Mouse (Mus musculus) myocyte (in vitro differentiated cells): Measurements from ENCODE around the gene Rnf41. TPM values are rescaled to one million over a fixed set of nuclear protein-coding genes. Genes with fewer than 3 reads are reported as not detected.

Source experiments
- H3K27me3 ChIP-seq: one replicate; pipeline ENCODE4 v1.6.1; 2011; ENCODE audit not compliant: control insufficient read depth, insufficient read depth, insufficient read length
- H3K36me3 ChIP-seq: one replicate; pipeline ENCODE4 v1.6.1; 2011; ENCODE audit not compliant: control insufficient read depth, insufficient read depth
- H3K4me2 ChIP-seq: one replicate; pipeline ENCODE4 v1.6.1; 2011; ENCODE audit warnings: low read depth, control low read depth
- H3K4me3 ChIP-seq: one replicate; pipeline ENCODE4 v1.5.1; 2011; ENCODE audit warnings: mild to moderate bottlenecking, control low read depth, moderate library complexity
- H3K79me2 ChIP-seq: one replicate; pipeline ENCODE4 v1.6.1; 2011; ENCODE audit not compliant: control insufficient read depth, insufficient read depth
- H3ac ChIP-seq: one replicate; pipeline ENCODE4 v1.6.1; 2011; ENCODE audit not compliant: control insufficient read depth, insufficient read length
- CEBPB ChIP-seq: IDR thresholded peaks from 2 replicates; pipeline ENCODE4 v1.6.1; 2011; ENCODE audit warnings: mild to moderate bottlenecking, moderate library complexity; ENCODE audit not compliant: poor library complexity, insufficient read depth, severe bottlenecking
- E2F4 ChIP-seq: IDR thresholded peaks from one replicate; pipeline ENCODE4 v1.6.1; 2011; ENCODE audit warnings: mild to moderate bottlenecking, control low read depth, moderate library complexity; ENCODE audit not compliant: insufficient read depth
- MAX ChIP-seq: IDR thresholded peaks from one replicate; pipeline ENCODE4 v1.6.1; 2011; ENCODE audit warnings: low read depth, mild to moderate bottlenecking, control low read depth
- MYOD1 ChIP-seq, 3 experiments: IDR thresholded peaks; one replicate each; pipeline ENCODE4 v1.6.1; 2011; ENCODE audit warnings: control low read depth in 2 of 3, low read depth in 2 of 3, mild to moderate bottlenecking in 2 of 3, moderate library complexity in 1 of 3; ENCODE audit not compliant: insufficient read length in 2 of 3, control insufficient read depth in 1 of 3
- MYOG ChIP-seq, 3 experiments: IDR thresholded peaks; one replicate each; pipeline ENCODE4 v1.6.1; 2011; ENCODE audit warnings: control low read depth in 2 of 3, low read depth in 2 of 3, mild to moderate bottlenecking in 2 of 3; ENCODE audit not compliant: insufficient read length in 2 of 3, control insufficient read depth in 1 of 3, insufficient read depth in 1 of 3
- POLR2A ChIP-seq: IDR thresholded peaks from one replicate; pipeline ENCODE4 v1.6.1; 2011; ENCODE audit warnings: low read depth, mild to moderate bottlenecking, control low read depth, moderate library complexity; ENCODE audit not compliant: insufficient read length
- POLR2AphosphoS2 ChIP-seq: IDR thresholded peaks from one replicate; pipeline ENCODE4 v1.6.1; 2011; ENCODE audit warnings: low read depth, control low read depth; ENCODE audit not compliant: insufficient read length
- REST ChIP-seq: IDR thresholded peaks from one replicate; pipeline ENCODE4 v1.6.1; 2011; ENCODE audit warnings: mild to moderate bottlenecking, control low read depth, moderate library complexity; ENCODE audit not compliant: insufficient read depth, insufficient read length
- SRF ChIP-seq: IDR thresholded peaks from one replicate; pipeline ENCODE4 v1.6.1; 2011; ENCODE audit warnings: low read depth; ENCODE audit not compliant: control insufficient read depth, insufficient read length
- TCF12 ChIP-seq: IDR thresholded peaks from one replicate; pipeline ENCODE4 v1.6.1; 2011; ENCODE audit warnings: mild to moderate bottlenecking, control low read depth; ENCODE audit not compliant: poor library complexity, insufficient read depth, severe bottlenecking
- TCF3 ChIP-seq: IDR thresholded peaks from one replicate; pipeline ENCODE4 v1.6.1; 2011; ENCODE audit warnings: low read depth, control low read depth; ENCODE audit not compliant: insufficient read length
- USF1 ChIP-seq: IDR thresholded peaks from one replicate; pipeline ENCODE4 v1.6.1; 2011; ENCODE audit warnings: low read depth, mild to moderate bottlenecking, control low read depth, moderate library complexity
- polyA plus RNA-seq: library from polyadenylated mRNA; unstranded; fragments of >200 nt; fragmentation: generic; extraction: Trizol; gene quantifications from one replicate; pipeline ENCODE4 v1.2.1, GENCODE M21; 2012; ENCODE audit warnings: missing spikeins

Rnf41 gene
- polyA plus RNA-seq, 1 experiment, result 35.2 TPM

GRCm38 (mm10) chr10:128486370-128486769 lies 74.9 kb downstream of the Rnf41 start:
- no peak for TF ChIP-seq SRF
- no peak for TF ChIP-seq REST
- no peak for TF ChIP-seq POLR2AphosphoS2
- TF ChIP-seq MAX, result no peak
- no peak for TF ChIP-seq MYOG (IDR thresholded peaks at IDR 0.05; ENCODE audit: control insufficient read depth in 1 of 3, insufficient read depth in 1 of 3, insufficient read length in 2 of 3, low read depth in 2 of 3)
- no peak for TF ChIP-seq TCF12
- TF ChIP-seq E2F4, result no peak
- no peak for TF ChIP-seq USF1
- no peak for TF ChIP-seq MYOD1 (IDR thresholded peaks at IDR 0.05; ENCODE audit: control insufficient read depth in 1 of 3, insufficient read length in 2 of 3, low read depth in 2 of 3)
- TF ChIP-seq POLR2A, result no peak
- no peak overlapping the region for H3ac ChIP-seq
- H3K27me3 ChIP-seq, result no peaks in the 10 kb centered on the region
- peaks cover 5% of the 10 kb centered on the region for H3K79me2 ChIP-seq
- no peak overlapping the region for H3K4me2 ChIP-seq
- peaks cover 38% of the 10 kb centered on the region for H3K36me3 ChIP-seq
- H3K4me3 ChIP-seq, result no peak overlapping the region

- Histone ChIP-seq H3K4me2 (no peak overlapping the region), H3K27me3 (no peaks in the 10 kb centered on the region), H3ac (no peak overlapping the region), H3K4me3 (no peak overlapping the region), H3K79me2 (peaks cover 22% of the 10 kb centered on the region), H3K36me3 (peaks cover 35% of the 10 kb centered on the region)
- TF ChIP-seq CEBPB, result no peak
These were observed 76.6 kb downstream of the Rnf41 start for GRCm38 (mm10) chr10:128487861-128488712.

GRCm38 (mm10) chr10:128488776-128489175 lies 77.3 kb downstream of the Rnf41 start:
- Histone ChIP-seq H3K4me2 (no peak overlapping the region), H3K79me2 (peaks cover 28% of the 10 kb centered on the region), H3K36me3 (peaks cover 30% of the 10 kb centered on the region), H3K4me3 (no peak overlapping the region), H3ac (no peak overlapping the region), H3K27me3 (no peaks in the 10 kb centered on the region)
- TF ChIP-seq POLR2AphosphoS2 (peak; percentile 75), POLR2A (peak; percentile 10), TCF12 (no peak)

- no peaks in the 10 kb centered on the region for H3K27me3 ChIP-seq
- no peak overlapping the region for H3K4me3 ChIP-seq
- no peak overlapping the region for H3K4me2 ChIP-seq
- H3ac ChIP-seq, result no peak overlapping the region
- TF ChIP-seq MYOD1 (IDR thresholded peaks at IDR 0.05; ENCODE audit: control insufficient read depth in 1 of 3, insufficient read length in 2 of 3, low read depth in 2 of 3), result no peak
- TF ChIP-seq TCF3, result no peak
- TF ChIP-seq POLR2AphosphoS2, result peak; percentile 77
- TF ChIP-seq CEBPB, result no peak
- H3K79me2 ChIP-seq, result peaks cover 30% of the 10 kb centered on the region
- H3K36me3 ChIP-seq, result peaks cover 27% of the 10 kb centered on the region
These were observed 77.9 kb downstream of the Rnf41 start for GRCm38 (mm10) chr10:128489380-128489779.

- Histone ChIP-seq H3K79me2 (peaks cover 34% of the 10 kb centered on the region), H3K27me3 (no peaks in the 10 kb centered on the region), H3K4me2 (no peak overlapping the region), H3K4me3 (no peak overlapping the region), H3ac (no peak overlapping the region), H3K36me3 (peaks cover 27% of the 10 kb centered on the region)
- no peak for TF ChIP-seq CEBPB
These were observed 78.3 kb downstream of the Rnf41 start for GRCm38 (mm10) chr10:128489785-128490184.

- peak overlapping the region; percentile 97 for H3K4me2 ChIP-seq
- H3K36me3 ChIP-seq, result peaks cover 27% of the 10 kb centered on the region
- H3K79me2 ChIP-seq, result peaks cover 39% of the 10 kb centered on the region
- H3ac ChIP-seq, result no peak overlapping the region
- TF ChIP-seq TCF12 (no peak), E2F4 (no peak), CEBPB (no peak), TCF3 (no peak), REST (no peak), MYOG (IDR thresholded peaks at IDR 0.05; ENCODE audit: control insufficient read depth in 1 of 3, insufficient read depth in 1 of 3, insufficient read length in 2 of 3, low read depth in 2 of 3) (peak in 2 of 3 experiments; percentile 77 to 82), MAX (no peak), POLR2AphosphoS2 (peak; percentile 94), POLR2A (peak; percentile 64), SRF (peak; percentile 95), MYOD1 (IDR thresholded peaks at IDR 0.05; ENCODE audit: control insufficient read depth in 1 of 3, insufficient read length in 2 of 3, low read depth in 2 of 3) (peak in 2 of 3 experiments; percentile 56 to 78), USF1 (no peak)
- no peaks in the 10 kb centered on the region for H3K27me3 ChIP-seq
- H3K4me3 ChIP-seq, result no peak overlapping the region
These were observed 78.8 kb downstream of the Rnf41 start for GRCm38 (mm10) chr10:128490232-128490631.
